Mouse (Mus musculus) myocyte (in vitro differentiated cells): ENCODE data around the gene Cdca7l.

Experiments used
- CEBPB ChIP-seq: IDR thresholded peaks from 2 replicates; pipeline ENCODE4 v1.6.1; 2011; ENCODE audit warnings: mild to moderate bottlenecking, moderate library complexity; ENCODE audit not compliant: poor library complexity, insufficient read depth, severe bottlenecking
- MYOG ChIP-seq, 3 experiments: IDR thresholded peaks; one replicate each; pipeline ENCODE4 v1.6.1; 2011; ENCODE audit warnings: control low read depth in 2 of 3, low read depth in 2 of 3, mild to moderate bottlenecking in 2 of 3; ENCODE audit not compliant: insufficient read length in 2 of 3, control insufficient read depth in 1 of 3, insufficient read depth in 1 of 3
- POLR2A ChIP-seq: IDR thresholded peaks from one replicate; pipeline ENCODE4 v1.6.1; 2011; ENCODE audit warnings: low read depth, mild to moderate bottlenecking, control low read depth, moderate library complexity; ENCODE audit not compliant: insufficient read length
- USF1 ChIP-seq: IDR thresholded peaks from one replicate; pipeline ENCODE4 v1.6.1; 2011; ENCODE audit warnings: low read depth, mild to moderate bottlenecking, control low read depth, moderate library complexity

DNA sequence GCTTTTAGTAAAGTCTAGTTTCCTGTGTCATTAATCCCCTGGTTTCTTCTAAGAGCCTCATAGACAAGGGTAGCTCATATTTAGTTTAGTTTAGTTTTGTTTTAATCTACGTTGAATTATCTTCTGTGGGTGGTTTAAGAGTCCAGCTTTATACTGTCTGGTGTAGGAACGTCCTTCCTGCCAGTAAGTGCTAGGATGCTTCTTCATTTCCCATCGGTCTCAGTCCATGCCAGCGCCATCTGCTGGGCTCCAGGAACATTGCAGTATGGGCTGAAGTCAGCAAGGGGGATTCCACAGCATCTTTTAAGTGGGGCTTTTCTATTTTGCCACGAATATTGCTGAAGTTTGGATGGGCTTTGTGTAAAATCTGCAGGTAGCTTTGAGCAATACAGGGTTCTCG, 49.2 kb downstream of the Cdca7l start:
- no peak for TF ChIP-seq CEBPB
- TF ChIP-seq MYOG (IDR thresholded peaks at IDR 0.05; ENCODE audit: control insufficient read depth in 1 of 3, insufficient read depth in 1 of 3, insufficient read length in 2 of 3, low read depth in 2 of 3), result no peak
- no peak for TF ChIP-seq POLR2A
- TF ChIP-seq USF1, result no peak
